Mouse (Mus musculus): Measurements from ENCODE around the gene Slc25a25.

Slc25a25 gene

GRCm38 (mm10) chr2:32459657-32460056 lies 8.4 kb upstream of the Slc25a25 start:
- no peak for DNase-seq (ENCODE audit: low spot score)

- DNase-seq (ENCODE audit: low spot score): peak; percentile 80
Observed at GRCm38 (mm10) chr2:32458300-32458699, 7.1 kb upstream of the Slc25a25 start.

GRCm38 (mm10) chr2:32455101-32455500 lies 3.9 kb upstream of the Slc25a25 start:
- DNase-seq (ENCODE audit: low spot score): peak; percentile 71

- no peak for DNase-seq (ENCODE audit: low spot score)
Observed at GRCm38 (mm10) chr2:32454633-32455032, 3.4 kb upstream of the Slc25a25 start.

- DNase-seq (ENCODE audit: low spot score): no peak
Observed at GRCm38 (mm10) chr2:32453641-32454303, 2.5 kb upstream of the Slc25a25 start.

- no peak for DNase-seq (ENCODE audit: low spot score)
Observed at GRCm38 (mm10) chr2:32452441-32452971, 1.3 kb upstream of the Slc25a25 start.

- DNase-seq (ENCODE audit: low spot score): peak; percentile 99
Observed at GRCm38 (mm10) chr2:32451870-32452372, 676 bp upstream of the Slc25a25 start.

GRCm38 (mm10) chr2:32449761-32450754 lies 1.2 kb downstream of the Slc25a25 start, which contains the start of gene Naif1:
Gene Naif1 (plus strand): TSS chr2:32450457.
- DNase-seq (ENCODE audit: low spot score): no peak

- no peak for DNase-seq (ENCODE audit: low spot score)
Observed at GRCm38 (mm10) chr2:32448480-32448879, 2.8 kb downstream of the Slc25a25 start.

GRCm38 (mm10) chr2:32447264-32447936 lies 3.8 kb downstream of the Slc25a25 start:
- DNase-seq (ENCODE audit: low spot score): peak; percentile 73

- no peak for DNase-seq (ENCODE audit: low spot score)
Observed at GRCm38 (mm10) chr2:32445535-32445934, 5.7 kb downstream of the Slc25a25 start.

- no peak for DNase-seq (ENCODE audit: low spot score)
Observed at GRCm38 (mm10) chr2:32441550-32441949, 9.7 kb downstream of the Slc25a25 start.

- DNase-seq (ENCODE audit: low spot score): no peak
Observed at GRCm38 (mm10) chr2:32440632-32441031, 10.6 kb downstream of the Slc25a25 start.

- DNase-seq (ENCODE audit: low spot score): no peak
Observed at GRCm38 (mm10) chr2:32440164-32440563, 11.1 kb downstream of the Slc25a25 start.

- DNase-seq (ENCODE audit: low spot score): no peak
Observed at GRCm38 (mm10) chr2:32439177-32439576, 12.1 kb downstream of the Slc25a25 start.

- DNase-seq (ENCODE audit: low spot score): no peak
Observed at GRCm38 (mm10) chr2:32438733-32439132, 12.5 kb downstream of the Slc25a25 start.

GRCm38 (mm10) chr2:32437612-32438166 lies 13.6 kb downstream of the Slc25a25 start:
- DNase-seq (ENCODE audit: low spot score): no peak

- peak; percentile 81 for DNase-seq (ENCODE audit: low spot score)
Observed at GRCm38 (mm10) chr2:32436686-32437372, 14.4 kb downstream of the Slc25a25 start.

GRCm38 (mm10) chr2:32430701-32431676 lies 20.3 kb downstream of the Slc25a25 start:
- DNase-seq (ENCODE audit: low spot score): peak; percentile 61

Measured in lung, postnatal 25 days (tissue).